Mouse (Mus musculus) MEL (cell line): ENCODE measurements around the gene 1700047I17Rik2.
"Not testable (repeated sequence)": the region's sequence is repeated elsewhere in the genome, so short reads cannot be mapped to it uniquely, and the experiment has no call there.

ENCODE experiments used
- BHLHE40 ChIP-seq: IDR thresholded peaks from 2 replicates; pipeline ENCODE4 v1.6.1; 2012; ENCODE audit warnings: low read depth, mild to moderate bottlenecking, inconsistent platforms, low read length, improper control_type of control experiment, borderline replicate concordance
- CHD1 ChIP-seq: IDR thresholded peaks from 2 replicates; pipeline ENCODE4 v1.6.1; 2012; ENCODE audit warnings: low read depth, mild to moderate bottlenecking, inconsistent platforms, low read length, improper control_type of control experiment
- CHD2 ChIP-seq: IDR thresholded peaks from 2 replicates; pipeline ENCODE4 v1.6.1; 2011; ENCODE audit warnings: low read length, improper control_type of control experiment
- CTCF ChIP-seq, 3 experiments: IDR thresholded peaks in 2 of 3; conservative IDR thresholded peaks in 1 of 3; 2 replicates each; pipeline ENCODE4 v1.5.1; 2011 to 2012; ENCODE audit warnings: low read length in 3 of 3, low read depth in 2 of 3, mild to moderate bottlenecking in 2 of 3, improper control_type of control experiment in 1 of 3, inconsistent platforms in 1 of 3, mixed read lengths in 1 of 3, moderate library complexity in 1 of 3; ENCODE audit not compliant: control insufficient read depth in 1 of 3, insufficient read depth in 1 of 3, poor library complexity in 1 of 3, severe bottlenecking in 1 of 3
- E2F4 ChIP-seq: IDR thresholded peaks from 2 replicates; pipeline ENCODE4 v1.6.1; 2011; ENCODE audit warnings: low read depth, low read length, improper control_type of control experiment, borderline replicate concordance
- EP300 ChIP-seq, 2 experiments: IDR thresholded peaks; 2 replicates each; pipeline ENCODE4 v1.6.1; 2011; ENCODE audit warnings: improper control_type of control experiment in 2 of 2, low read length in 2 of 2, low read depth in 1 of 2, mild to moderate bottlenecking in 1 of 2
- GABPA ChIP-seq: IDR thresholded peaks from 2 replicates; pipeline ENCODE4 v1.6.1; 2012; ENCODE audit warnings: low read depth, mild to moderate bottlenecking, inconsistent platforms, low read length, improper control_type of control experiment, moderate library complexity
- GATA1 ChIP-seq: IDR thresholded peaks from 2 replicates; pipeline ENCODE4 v1.6.1; 2011; ENCODE audit warnings: low read depth, low read length, improper control_type of control experiment
- JUND ChIP-seq: IDR thresholded peaks from 2 replicates; pipeline ENCODE4 v1.6.1; 2011; ENCODE audit warnings: low read depth, mild to moderate bottlenecking, improper control_type of control experiment, low read length
- MEF2A ChIP-seq: IDR thresholded peaks from 2 replicates; pipeline ENCODE4 v1.6.1; 2014; ENCODE audit warnings: low read depth, mild to moderate bottlenecking, inconsistent platforms, low read length, improper control_type of control experiment; ENCODE audit not compliant: poor library complexity, insufficient replicate concordance, severe bottlenecking; ENCODE audit errors: extremely low read depth
- MYB ChIP-seq: IDR thresholded peaks from 2 replicates; pipeline ENCODE4 v1.6.1; 2011; ENCODE audit warnings: mild to moderate bottlenecking, low read depth, low read length, improper control_type of control experiment
- MYC ChIP-seq: IDR thresholded peaks from 2 replicates; pipeline ENCODE4 v1.6.1; 2011; ENCODE audit warnings: low read depth, mild to moderate bottlenecking, low read length, improper control_type of control experiment, moderate library complexity
- POLR2A ChIP-seq, 2 experiments: IDR thresholded peaks; 2 replicates each; pipeline ENCODE4 v1.6.1; 2011 to 2012; ENCODE audit warnings: low read length in 2 of 2, mild to moderate bottlenecking in 2 of 2, control low read depth in 1 of 2, improper control_type of control experiment in 1 of 2, low read depth in 1 of 2, moderate library complexity in 1 of 2; ENCODE audit not compliant: control insufficient read depth in 1 of 2, insufficient read depth in 1 of 2, poor library complexity in 1 of 2
- UBTF ChIP-seq: IDR thresholded peaks from 2 replicates; pipeline ENCODE4 v1.6.1; 2012; ENCODE audit warnings: low read depth, mild to moderate bottlenecking, inconsistent platforms, low read length, improper control_type of control experiment, moderate library complexity, borderline replicate concordance; ENCODE audit not compliant: insufficient read depth

GRCm38 (mm10) chr12:55155449-55155783 lies 44.0 kb upstream of the 1700047I17Rik2 start:
- TF ChIP-seq POLR2A (IDR thresholded peaks at IDR 0.05; ENCODE audit: control insufficient read depth in 1 of 2, insufficient read depth in 1 of 2, low read depth in 1 of 2, low read length in 2 of 2, poor library complexity in 1 of 2); CTCF (IDR thresholded peaks at IDR 0.05 in 2 of 3, conservative IDR thresholded peaks at IDR 0.05 in 1 of 3; ENCODE audit: control insufficient read depth in 1 of 3, insufficient read depth in 1 of 3, low read depth in 2 of 3, low read length in 3 of 3, poor library complexity in 1 of 3, severe bottlenecking in 1 of 3); EP300 (IDR thresholded peaks at IDR 0.05; ENCODE audit: low read depth in 1 of 2, low read length in 2 of 2); UBTF; BHLHE40; JUND; CHD2; CHD1; MYC; GATA1; MEF2A; MYB; E2F4; GABPA: not testable (repeated sequence)
